ENCODE assay signal across 1 mouse cellular context in genomic region chr19:47121054-47121453, GRCm38 (mm10).
TF ChIP-seq lines count a peak whose summit lies in the region.

No protein-coding gene starts in this region.

TF ChIP-seq in CH12.LX, 34 proteins besides CTCF, POLR2A, EP300 and RAD21:
- no peak for TF ChIP-seq NRF1 (IDR thresholded peaks at IDR 0.05; ENCODE audit: low read depth, low read length)
- TF ChIP-seq SMC3 (IDR thresholded peaks at IDR 0.05; ENCODE audit: low read depth, low read length): peak; percentile 89
- peak; percentile 42; the same call in 1 of the 2 replicates for TF ChIP-seq ZC3H11A (IDR thresholded peaks at IDR 0.05; ENCODE audit: low read depth, low read length)
TF ChIP-seq in CH12.LX: peak in this region for 2.
